Mouse (Mus musculus) lung, adult 2 months (tissue): ENCODE measurements at regions not wholly inside any gene's neighbourhood (a gene's known extent, or its start where the extent isn't known, plus 50 kb on each side); places are given as distances from the start of the nearest gene placed in this dataset.

Source experiments
- CTCF ChIP-seq: fragments of 200-500 bp; IDR thresholded peaks from 2 replicates; pipeline ENCODE4 v1.5.1; 2011; ENCODE audit warnings: mild to moderate bottlenecking, low read length, control low read depth; ENCODE audit not compliant: insufficient read depth
- POLR2A ChIP-seq: fragments of 200-500 bp; IDR thresholded peaks from 2 replicates; pipeline ENCODE4 v1.6.1; 2011; ENCODE audit warnings: low read depth, mild to moderate bottlenecking, control low read depth, low read length, borderline replicate concordance; ENCODE audit errors: extremely low read depth

DNA sequence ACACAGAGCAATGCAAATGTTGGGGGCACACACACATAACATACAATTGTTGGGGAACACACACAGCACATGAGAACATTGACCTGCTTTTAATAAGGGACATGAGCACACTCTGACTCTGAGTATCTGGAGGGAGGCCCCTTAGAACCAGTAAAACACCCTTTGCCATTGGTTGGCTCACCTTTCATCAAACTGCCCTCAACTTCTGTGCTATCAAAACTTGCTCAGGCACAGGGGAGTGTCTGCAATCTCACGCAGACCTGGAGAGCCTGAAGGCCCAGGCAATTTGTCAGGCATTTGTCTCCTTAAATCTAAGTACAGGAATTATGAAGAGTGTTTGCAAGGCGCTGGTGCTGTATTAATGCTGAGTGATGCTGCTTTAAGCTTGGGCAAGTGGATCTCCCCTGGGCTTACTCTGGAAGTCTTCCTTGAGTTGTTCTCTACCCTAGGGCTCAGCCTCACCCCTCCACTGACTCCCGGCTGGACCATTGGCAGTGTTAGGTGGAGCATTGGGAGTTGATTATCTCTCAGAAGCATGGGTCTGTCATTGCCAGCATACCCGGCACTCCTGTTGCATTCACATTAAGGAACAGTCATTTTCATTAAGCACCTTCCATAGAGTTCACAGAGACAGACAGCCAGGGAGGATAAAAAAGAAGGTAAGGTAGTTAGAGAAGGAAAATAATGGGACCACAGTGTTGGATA is 235.7 kb upstream of the Runx1 start:
- TF ChIP-seq CTCF (no peak), POLR2A (no peak)
